Mouse (Mus musculus) urinary bladder, postnatal 10 days (tissue): ENCODE results near the gene Acot13.
A peak's percentile ranks its signal among the peaks of the same experiment; 100 is the strongest.
"Not testable (repeated sequence)": the region's sequence is repeated elsewhere in the genome, so short reads cannot be mapped to it uniquely, and the experiment has no call there.

ENCODE experiments used
- DNase-seq: peaks from one replicate; pipeline ENCODE4 v3.0.0; 2022; ENCODE audit warnings: low spot score

Acot13 gene

GRCm38 (mm10) chr13:24831353-24832130 is at the start of gene Acot13, which contains the start of gene Tdp2:
Gene Acot13, minus strand, starts transcription at chr13:24831540.
Gene Tdp2, plus strand, starts transcription at chr13:24831679.
- peak; percentile 81 for DNase-seq

- DNase-seq = no peak
These were observed 49.4 kb upstream of the Acot13 start for GRCm38 (mm10) chr13:24880704-24881103.

- no peak for DNase-seq
These were observed 48.9 kb upstream of the Acot13 start for GRCm38 (mm10) chr13:24880208-24880607.

- DNase-seq = no peak
These were observed 48.2 kb upstream of the Acot13 start for GRCm38 (mm10) chr13:24879359-24880040.

- no peak for DNase-seq
These were observed 36.9 kb upstream of the Acot13 start for GRCm38 (mm10) chr13:24868233-24868632.

GRCm38 (mm10) chr13:24867789-24868188 is 36.4 kb upstream of the Acot13 start:
- DNase-seq = no peak

- no peak for DNase-seq
These were observed 35.4 kb upstream of the Acot13 start for GRCm38 (mm10) chr13:24866430-24867402.

GRCm38 (mm10) chr13:24862520-24862919 is 31.2 kb upstream of the Acot13 start:
- DNase-seq = no peak

- DNase-seq = no peak
These were observed 30.7 kb upstream of the Acot13 start for GRCm38 (mm10) chr13:24862021-24862420.

- DNase-seq = no peak
These were observed 29.7 kb upstream of the Acot13 start for GRCm38 (mm10) chr13:24861084-24861483.

GRCm38 (mm10) chr13:24859115-24859514 is 27.8 kb upstream of the Acot13 start:
- DNase-seq = no peak

- DNase-seq = no peak
These were observed 21.2 kb upstream of the Acot13 start for GRCm38 (mm10) chr13:24852570-24852969.

GRCm38 (mm10) chr13:24851989-24852388 is 20.6 kb upstream of the Acot13 start:
- DNase-seq = no peak

GRCm38 (mm10) chr13:24849318-24849717 is 18.0 kb upstream of the Acot13 start:
- DNase-seq = no peak

GRCm38 (mm10) chr13:24844983-24845955 is 13.9 kb upstream of the Acot13 start, which contains the start of gene D130043K22Rik:
Gene D130043K22Rik, plus strand, starts transcription at chr13:24845135.
- no peak for DNase-seq

- DNase-seq = no peak
These were observed 10.4 kb upstream of the Acot13 start for GRCm38 (mm10) chr13:24841702-24842101.

GRCm38 (mm10) chr13:24839831-24840230 is 8.5 kb upstream of the Acot13 start:
- no peak for DNase-seq

- DNase-seq = not testable (repeated sequence)
These were observed 6.4 kb upstream of the Acot13 start for GRCm38 (mm10) chr13:24837765-24838164.

GRCm38 (mm10) chr13:24832811-24833155 is 1.4 kb upstream of the Acot13 start:
- no peak for DNase-seq

- no peak for DNase-seq
These were observed 931 bp upstream of the Acot13 start for GRCm38 (mm10) chr13:24832131-24832810.
